Mouse (Mus musculus) ES-E14 (cell line): ENCODE measurements around the gene Kcnh1. TPM values are rescaled to one million over a fixed set of nuclear protein-coding genes. Genes with fewer than 3 reads are reported as not detected.

Source experiments
- DNase-seq: peaks from one replicate; pipeline ENCODE4 v3.0.0-alpha.2; 2013; ENCODE audit warnings: low read depth, low spot score
- H3K27ac ChIP-seq: 2 replicates; pipeline ENCODE4 v1.5.1; 2012; ENCODE audit warnings: low read depth, mild to moderate bottlenecking, low read length, moderate library complexity, mixed read lengths; ENCODE audit not compliant: poor library complexity, insufficient read depth, severe bottlenecking
- H3K36me3 ChIP-seq: 2 replicates; pipeline ENCODE4 v1.6.1; 2012; ENCODE audit warnings: mild to moderate bottlenecking, low read length, moderate library complexity, mixed read lengths; ENCODE audit not compliant: control insufficient read depth, poor library complexity, insufficient read depth, severe bottlenecking
- H3K4me1 ChIP-seq, 2 experiments: fragments of 150-350 bp in 1 of 2; sonication (generic) in 1 of 2; 2 replicates each; pipeline ENCODE4 v1.6.1; 2012; ENCODE audit warnings: low read length in 2 of 2, mild to moderate bottlenecking in 1 of 2, mixed read lengths in 1 of 2; ENCODE audit not compliant: control insufficient read depth in 2 of 2, insufficient read depth in 2 of 2, poor library complexity in 1 of 2
- H3K4me3 ChIP-seq, 2 experiments: fragments of 150-350 bp in 1 of 2; sonication (generic) in 1 of 2; 2 replicates each; pipeline ENCODE4 v1.5.1; 2012; ENCODE audit warnings: low read length in 2 of 2, low read depth in 1 of 2, mild to moderate bottlenecking in 1 of 2, mixed read lengths in 1 of 2; ENCODE audit not compliant: insufficient read depth in 1 of 2, poor library complexity in 1 of 2, severe bottlenecking in 1 of 2
- H3K9ac ChIP-seq: 2 replicates; pipeline ENCODE4 v1.6.1; 2012; ENCODE audit warnings: low read depth, mild to moderate bottlenecking, low read length, mixed read lengths; ENCODE audit not compliant: poor library complexity, insufficient read depth, severe bottlenecking
- H3K9me3 ChIP-seq: fragments of 150-350 bp; sonication (generic); 2 replicates; pipeline ENCODE4 v1.6.1; 2012; ENCODE audit warnings: low read depth, mild to moderate bottlenecking, low read length; ENCODE audit not compliant: control insufficient read depth, insufficient read depth
- CHD2 ChIP-seq: IDR thresholded peaks from 2 replicates; pipeline ENCODE4 v1.6.1; 2014; ENCODE audit warnings: mild to moderate bottlenecking, low read depth, low read length, inconsistent platforms
- HCFC1 ChIP-seq: IDR thresholded peaks from 2 replicates; pipeline ENCODE4 v1.6.1; 2012; ENCODE audit warnings: low read length, inconsistent platforms, borderline replicate concordance; ENCODE audit not compliant: insufficient read depth
- MAFK ChIP-seq: IDR thresholded peaks from 2 replicates; pipeline ENCODE4 v1.6.1; 2014; ENCODE audit warnings: mild to moderate bottlenecking, low read depth, low read length, inconsistent platforms; ENCODE audit not compliant: insufficient read depth
- ZC3H11A ChIP-seq: IDR thresholded peaks from 2 replicates; pipeline ENCODE4 v1.6.1; 2012; ENCODE audit warnings: low read depth, mild to moderate bottlenecking, inconsistent platforms, low read length, borderline replicate concordance
- ZNF384 ChIP-seq: IDR thresholded peaks from 2 replicates; pipeline ENCODE4 v1.6.1; 2012; ENCODE audit warnings: low read depth, low read length, inconsistent platforms
- in situ Hi-C, 2 experiments: fragments of 600-800 bp; cut with MboI; formaldehyde crosslinking; loops; one replicate each; pipeline ENCODE4 v1.15.1; 2025; ENCODE audit warnings: low sequenced_read_pairs in 2 of 2, inconsistent platforms in 1 of 2; ENCODE audit not compliant: unreplicated experiment in 2 of 2
- total RNA-seq: library from RNA; depleted of rRNA; stranded (reverse); fragments of 300-350 nt; gene quantifications from 2 replicates; pipeline ENCODE4 v1.2.3, GENCODE M21; 2012

Gene Kcnh1
- total RNA-seq, 1 experiment, result 0.71 TPM

- no peak overlapping the region for H3K9ac ChIP-seq
- no peaks in the 10 kb centered on the region for H3K9me3 ChIP-seq
- H3K27ac ChIP-seq, result no peak overlapping the region
- TF ChIP-seq ZC3H11A (no peak), CHD2 (no peak), MAFK (no peak), ZNF384 (no peak), HCFC1 (no peak)
- H3K4me3 ChIP-seq, result no peak overlapping the region
- H3K36me3 ChIP-seq, result no peaks in the 10 kb centered on the region
- in situ Hi-C loops, result no loop called here
- H3K4me1 ChIP-seq, result no peaks in the 10 kb centered on the region
- no peak for DNase-seq
Measured at GRCm38 (mm10) chr1:192288456-192288855, 97.9 kb downstream of the Kcnh1 start.

- no peak for DNase-seq
- Histone ChIP-seq H3K9me3 (no peaks in the 10 kb centered on the region), H3K9ac (no peak overlapping the region), H3K27ac (no peak overlapping the region), H3K4me3 (no peak overlapping the region), H3K36me3 (no peaks in the 10 kb centered on the region), H3K4me1 (no peaks in the 10 kb centered on the region)
- in situ Hi-C loops, result no loop called here
- no peak for TF ChIP-seq ZNF384
- TF ChIP-seq CHD2, result no peak
- TF ChIP-seq ZC3H11A, result no peak
- TF ChIP-seq MAFK, result no peak
- TF ChIP-seq HCFC1, result no peak
Measured at GRCm38 (mm10) chr1:192291286-192291685, 100.7 kb downstream of the Kcnh1 start.

GRCm38 (mm10) chr1:192293391-192293790 lies 102.8 kb downstream of the Kcnh1 start:
- Histone ChIP-seq H3K9ac (no peak overlapping the region), H3K9me3 (no peaks in the 10 kb centered on the region), H3K27ac (no peak overlapping the region), H3K4me1 (peaks cover 0 to 5% of the 10 kb centered on the region in 2 experiments; a peak in 1 of 4 replicates), H3K36me3 (no peaks in the 10 kb centered on the region), H3K4me3 (no peak overlapping the region)
- DNase-seq, result no peak
- in situ Hi-C loops, result no loop called here
- no peak for TF ChIP-seq ZC3H11A
- TF ChIP-seq CHD2, result no peak

- in situ Hi-C loops, result no loop called here
Measured at GRCm38 (mm10) chr1:192293921-192294320, 103.3 kb downstream of the Kcnh1 start.

GRCm38 (mm10) chr1:192295243-192295860 lies 104.8 kb downstream of the Kcnh1 start:
- no peak overlapping the region for H3K27ac ChIP-seq
- peaks cover 0 to 7% of the 10 kb centered on the region in 2 experiments; a peak in 1 of 4 replicates for H3K4me1 ChIP-seq
- no peak overlapping the region for H3K9ac ChIP-seq
- no peak overlapping the region for H3K4me3 ChIP-seq
- no peak for DNase-seq
- in situ Hi-C loops, result no loop called here
- H3K9me3 ChIP-seq, result no peaks in the 10 kb centered on the region
- no peak for TF ChIP-seq MAFK
- TF ChIP-seq CHD2, result no peak
- no peak for TF ChIP-seq HCFC1
- no peak for TF ChIP-seq ZC3H11A
- TF ChIP-seq ZNF384, result no peak
- no peaks in the 10 kb centered on the region for H3K36me3 ChIP-seq

More at GRCm38 (mm10) chr1:192293921-192294320, 103.3 kb downstream of the Kcnh1 start:
- peaks cover 0 to 7% of the 10 kb centered on the region in 2 experiments; a peak in 1 of 4 replicates for H3K4me1 ChIP-seq
- H3K9ac ChIP-seq, result no peak overlapping the region
- no peaks in the 10 kb centered on the region for H3K36me3 ChIP-seq
- no peak for DNase-seq
- H3K4me3 ChIP-seq, result no peak overlapping the region
- TF ChIP-seq HCFC1 (no peak), MAFK (no peak), ZC3H11A (no peak), CHD2 (no peak), ZNF384 (no peak)
- no peaks in the 10 kb centered on the region for H3K9me3 ChIP-seq
- H3K27ac ChIP-seq, result no peak overlapping the region
